Mouse (Mus musculus): ENCODE results near the gene Ncs1. TPM values are rescaled to one million over a fixed set of nuclear protein-coding genes. Genes with fewer than 3 reads are reported as not detected.

Ncs1 gene
- total and polyA plus RNA-seq, 3 experiments = 0.04 TPM; not detected in 2

- no peak overlapping the region for H3K27ac ChIP-seq (ENCODE audit: insufficient read depth, low read depth)
- no peak overlapping the region for H3K9ac ChIP-seq (ENCODE audit: insufficient read depth, low read depth)
- H3K4me1 ChIP-seq (ENCODE audit: control insufficient read depth in 1 of 2, insufficient read depth in 2 of 2) = no peaks in the 10 kb centered on the region
- no peak overlapping the region for H3K4me2 ChIP-seq (ENCODE audit: insufficient read depth, low read depth, poor library complexity, severe bottlenecking)
- DNase-seq (ENCODE audit: extremely low read depth) = no peak
- dilution Hi-C loops (cut with MboI; ENCODE audit: extremely low pct_ligation_motif_present, extremely low pct_unique_long_range_greater_than_20kb, low sequenced_read_pairs) (no loop called here), in situ Hi-C loops (cut with MboI; ENCODE audit: low pct_ligation_motif_present, low pct_unique_long_range_greater_than_20kb, low sequenced_read_pairs) (no loop called here)
- no peak overlapping the region for H3K4me3 ChIP-seq (replicated peaks in 1 of 3; ENCODE audit: low read depth in 2 of 3, low read length in 2 of 3, poor library complexity in 1 of 3)
- no peaks in the 10 kb centered on the region for H3K9me3 ChIP-seq (replicated peaks; ENCODE audit: low read length)
- H3K36me3 ChIP-seq (replicated peaks in 1 of 2; ENCODE audit: control insufficient read depth in 1 of 2, insufficient read depth in 1 of 2, low read length in 1 of 2) = no peaks in the 10 kb centered on the region
- no peaks in the 10 kb centered on the region for H3K79me2 ChIP-seq (replicated peaks; ENCODE audit: control insufficient read depth, extremely low read depth, insufficient read depth, poor library complexity, severe bottlenecking)
- TF ChIP-seq JUND (conservative IDR thresholded peaks at IDR 0.05; ENCODE audit: low read depth, low read length) = no peak
- no peak for TF ChIP-seq CHD2 (IDR thresholded peaks at IDR 0.05; ENCODE audit: low read length)
- TF ChIP-seq MYC (IDR thresholded peaks at IDR 0.05; ENCODE audit: low read depth, low read length) = no peak
- TF ChIP-seq USF2 (conservative IDR thresholded peaks at IDR 0.05; ENCODE audit: low read depth, low read length) = no peak
- no peak for TF ChIP-seq IRF4 (IDR thresholded peaks at IDR 0.05; ENCODE audit: low read depth, low read length)
- TF ChIP-seq EP300 (IDR thresholded peaks at IDR 0.05; ENCODE audit: low read length) = no peak
- TF ChIP-seq MAX (IDR thresholded peaks at IDR 0.05; ENCODE audit: low read length) = no peak
- no peak for TF ChIP-seq POLR2A (IDR thresholded peaks at IDR 0.05; ENCODE audit: low read depth, low read length)
- TF ChIP-seq NRF1 (IDR thresholded peaks at IDR 0.05; ENCODE audit: low read depth, low read length) = no peak
- TF ChIP-seq HCFC1 (IDR thresholded peaks at IDR 0.05; ENCODE audit: low read depth, low read length) = no peak
- no peak for TF ChIP-seq ZMIZ1 (IDR thresholded peaks at IDR 0.05; ENCODE audit: low read depth, low read length)
- no peak for TF ChIP-seq SIN3A (IDR thresholded peaks at IDR 0.05; ENCODE audit: low read length)
- TF ChIP-seq POLR2AphosphoS2 (IDR thresholded peaks at IDR 0.05; ENCODE audit: low read depth, low read length) = no peak
- H3K27me3 ChIP-seq (replicated peaks) = peaks cover 93% of the 10 kb centered on the region
These were observed 92.2 kb downstream of the Ncs1 start for GRCm38 (mm10) chr2:31337706-31338330.

DNA sequence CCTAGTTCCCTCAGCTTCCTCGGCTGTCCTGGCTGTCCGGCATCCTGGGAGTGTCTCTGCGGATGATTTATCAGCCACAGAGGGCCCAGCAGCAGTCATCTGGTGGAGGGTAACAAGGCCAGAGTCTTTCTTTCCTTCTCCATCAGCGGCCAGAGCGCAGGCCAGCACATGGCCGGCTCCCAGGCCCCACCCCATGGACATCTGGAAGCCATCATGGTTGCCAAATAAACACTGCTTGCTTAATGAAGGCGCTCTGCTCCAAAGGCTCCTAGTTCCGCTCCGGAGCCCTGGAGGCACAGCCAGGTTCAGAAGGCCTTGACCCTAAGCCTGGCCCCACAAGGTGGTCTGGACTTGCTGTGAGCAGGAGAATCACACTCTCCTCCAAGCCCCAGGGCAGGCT lies 94.2 kb downstream of the Ncs1 start:
- Histone ChIP-seq H3K4me2 (ENCODE audit: insufficient read depth, low read depth, poor library complexity, severe bottlenecking) (no peak overlapping the region), H3K9ac (ENCODE audit: insufficient read depth, low read depth) (no peak overlapping the region), H3K27me3 (replicated peaks) (peaks cover 88% of the 10 kb centered on the region), H3K9me3 (replicated peaks; ENCODE audit: low read length) (peaks cover 7% of the 10 kb centered on the region), H3K4me1 (ENCODE audit: control insufficient read depth in 1 of 2, insufficient read depth in 2 of 2) (no peaks in the 10 kb centered on the region), H3K36me3 (replicated peaks in 1 of 2; ENCODE audit: control insufficient read depth in 1 of 2, insufficient read depth in 1 of 2, low read length in 1 of 2) (no peaks in the 10 kb centered on the region), H3K27ac (ENCODE audit: insufficient read depth, low read depth) (no peak overlapping the region), H3K79me2 (replicated peaks; ENCODE audit: control insufficient read depth, extremely low read depth, insufficient read depth, poor library complexity, severe bottlenecking) (no peaks in the 10 kb centered on the region), H3K4me3 (replicated peaks in 1 of 3; ENCODE audit: low read depth in 2 of 3, low read length in 2 of 3, poor library complexity in 1 of 3) (no peak overlapping the region)
- dilution Hi-C loops (cut with MboI; ENCODE audit: extremely low pct_ligation_motif_present, extremely low pct_unique_long_range_greater_than_20kb, low sequenced_read_pairs) (no loop called here), in situ Hi-C loops (cut with MboI; ENCODE audit: low pct_ligation_motif_present, low pct_unique_long_range_greater_than_20kb, low sequenced_read_pairs) (no loop called here)
- no peak for TF ChIP-seq KAT2A (IDR thresholded peaks at IDR 0.05; ENCODE audit: insufficient replicate concordance, low read length)
- no peak for TF ChIP-seq ZC3H11A (IDR thresholded peaks at IDR 0.05; ENCODE audit: low read depth, low read length)
- no peak for TF ChIP-seq MAX (IDR thresholded peaks at IDR 0.05; ENCODE audit: low read length)
- TF ChIP-seq NELFE (IDR thresholded peaks at IDR 0.05; ENCODE audit: low read depth, low read length) = no peak
- no peak for TF ChIP-seq NRF1 (IDR thresholded peaks at IDR 0.05; ENCODE audit: low read depth, low read length)
- no peak for TF ChIP-seq JUN (IDR thresholded peaks at IDR 0.05; ENCODE audit: insufficient read depth, low read depth, low read length)
- no peak for TF ChIP-seq TBP (conservative IDR thresholded peaks at IDR 0.05; ENCODE audit: low read depth, low read length)
- TF ChIP-seq UBTF (IDR thresholded peaks at IDR 0.05; ENCODE audit: low read depth, low read length) = no peak
- no peak for TF ChIP-seq RCOR1 (conservative IDR thresholded peaks at IDR 0.05; ENCODE audit: low read depth, low read length)
- no peak for TF ChIP-seq MAFK (IDR thresholded peaks at IDR 0.05; ENCODE audit: insufficient replicate concordance, low read length)
- TF ChIP-seq MYC (IDR thresholded peaks at IDR 0.05; ENCODE audit: low read depth, low read length) = no peak
- no peak for TF ChIP-seq USF1 (IDR thresholded peaks at IDR 0.05; ENCODE audit: low read depth, low read length)
- TF ChIP-seq MXI1 (IDR thresholded peaks at IDR 0.05; ENCODE audit: low read depth, low read length) = no peak
- no peak for TF ChIP-seq ZKSCAN1 (IDR thresholded peaks at IDR 0.05; ENCODE audit: borderline replicate concordance, low read depth, low read length)
- no peak for TF ChIP-seq CTCF (conservative IDR thresholded peaks at IDR 0.05 in 1 of 2, IDR thresholded peaks at IDR 0.05 in 1 of 2; ENCODE audit: low read depth in 2 of 2, low read length in 2 of 2)
- no peak for TF ChIP-seq PAX5 (IDR thresholded peaks at IDR 0.05; ENCODE audit: low read length)
- no peak for TF ChIP-seq ZMIZ1 (IDR thresholded peaks at IDR 0.05; ENCODE audit: low read depth, low read length)
- no peak for TF ChIP-seq JUND (conservative IDR thresholded peaks at IDR 0.05; ENCODE audit: low read depth, low read length)
- TF ChIP-seq ELF1 (IDR thresholded peaks at IDR 0.05; ENCODE audit: low read depth, low read length) = no peak
- TF ChIP-seq SIN3A (IDR thresholded peaks at IDR 0.05; ENCODE audit: low read length) = no peak
- no peak for DNase-seq (ENCODE audit: extremely low read depth)
